Mouse (Mus musculus): ENCODE results near the gene Prdm1. TPM values are rescaled to one million over a fixed set of nuclear protein-coding genes. Genes with fewer than 3 reads are reported as not detected.

The Prdm1 gene
- polyA plus RNA-seq, 1 experiment from 2014 or later = 2.0 TPM

GRCm38 (mm10) chr10:44439732-44440131 is 88.6 kb downstream of the Prdm1 start:
- Histone ChIP-seq H3K27ac (ENCODE audit: low read depth, low read length) (no peak overlapping the region), H3K9me3 (ENCODE audit: control insufficient read depth, low read length) (no peaks in the 10 kb centered on the region), H3K4me2 (replicated peaks; ENCODE audit: low read depth, low read length) (no peak overlapping the region), H3K36me3 (ENCODE audit: control insufficient read depth, insufficient read depth, low read length) (no peaks in the 10 kb centered on the region), H3K4me3 (ENCODE audit: low read length) (no peak overlapping the region), H3K27me3 (ENCODE audit: control insufficient read depth, insufficient read depth, low read length) (no peaks in the 10 kb centered on the region), H3K9ac (ENCODE audit: low read depth, low read length) (no peak overlapping the region), H3K4me1 (ENCODE audit: control insufficient read depth, insufficient read depth, low read length) (no peaks in the 10 kb centered on the region)
- 94% methylated on average over 11 of the region's 11 CpGs for WGBS
- ATAC-seq (ENCODE audit: low FRiP score, low TSS enrichment) = no peak

GRCm38 (mm10) chr10:44437614-44438013 is 90.7 kb downstream of the Prdm1 start:
- no peaks in the 10 kb centered on the region for H3K4me1 ChIP-seq (ENCODE audit: control insufficient read depth, insufficient read depth, low read length)
- WGBS = 96% methylated on average over 1 of the region's 1 CpGs

GRCm38 (mm10) chr10:44435956-44436355 is 92.3 kb downstream of the Prdm1 start:
- H3K27ac ChIP-seq (ENCODE audit: low read depth, low read length) = no peak overlapping the region
- H3K27me3 ChIP-seq (ENCODE audit: control insufficient read depth, insufficient read depth, low read length) = no peaks in the 10 kb centered on the region
- H3K9me3 ChIP-seq (ENCODE audit: control insufficient read depth, low read length) = no peaks in the 10 kb centered on the region
- no peak overlapping the region for H3K9ac ChIP-seq (ENCODE audit: low read depth, low read length)
- H3K4me1 ChIP-seq (ENCODE audit: control insufficient read depth, insufficient read depth, low read length) = no peaks in the 10 kb centered on the region
- no peak overlapping the region for H3K4me3 ChIP-seq (ENCODE audit: low read length)
- no peak overlapping the region for H3K4me2 ChIP-seq (replicated peaks; ENCODE audit: low read depth, low read length)
- WGBS = 82% methylated on average over 4 of the region's 4 CpGs
- no peaks in the 10 kb centered on the region for H3K36me3 ChIP-seq (ENCODE audit: control insufficient read depth, insufficient read depth, low read length)
- ATAC-seq (ENCODE audit: low FRiP score, low TSS enrichment) = no peak

More at GRCm38 (mm10) chr10:44437614-44438013, 90.7 kb downstream of the Prdm1 start:
- no peaks in the 10 kb centered on the region for H3K36me3 ChIP-seq (ENCODE audit: control insufficient read depth, insufficient read depth, low read length)
- no peaks in the 10 kb centered on the region for H3K27me3 ChIP-seq (ENCODE audit: control insufficient read depth, insufficient read depth, low read length)
- H3K9me3 ChIP-seq (ENCODE audit: control insufficient read depth, low read length) = no peaks in the 10 kb centered on the region
- ATAC-seq (ENCODE audit: low FRiP score, low TSS enrichment) = no peak
- H3K27ac ChIP-seq (ENCODE audit: low read depth, low read length) = no peak overlapping the region
- H3K4me3 ChIP-seq (ENCODE audit: low read length) = no peak overlapping the region
- H3K9ac ChIP-seq (ENCODE audit: low read depth, low read length) = no peak overlapping the region
- no peak overlapping the region for H3K4me2 ChIP-seq (replicated peaks; ENCODE audit: low read depth, low read length)

- Histone ChIP-seq H3K4me3 (ENCODE audit: low read length) (no peak overlapping the region), H3K27me3 (ENCODE audit: control insufficient read depth, insufficient read depth, low read length) (no peaks in the 10 kb centered on the region), H3K27ac (ENCODE audit: low read depth, low read length) (no peak overlapping the region), H3K4me1 (ENCODE audit: control insufficient read depth, insufficient read depth, low read length) (no peaks in the 10 kb centered on the region), H3K9ac (ENCODE audit: low read depth, low read length) (no peak overlapping the region), H3K9me3 (ENCODE audit: control insufficient read depth, low read length) (no peaks in the 10 kb centered on the region), H3K36me3 (ENCODE audit: control insufficient read depth, insufficient read depth, low read length) (no peaks in the 10 kb centered on the region), H3K4me2 (replicated peaks; ENCODE audit: low read depth, low read length) (no peak overlapping the region)
- no peak for ATAC-seq (ENCODE audit: low FRiP score, low TSS enrichment)
- 63% methylated on average over 6 of the region's 6 CpGs for whole genome bisulfite sequencing
Observed at GRCm38 (mm10) chr10:44434702-44435181, 93.6 kb downstream of the Prdm1 start.

GRCm38 (mm10) chr10:44432235-44432634 is 96.1 kb downstream of the Prdm1 start:
- ATAC-seq (ENCODE audit: low FRiP score, low TSS enrichment) = no peak
- Histone ChIP-seq H3K36me3 (ENCODE audit: control insufficient read depth, insufficient read depth, low read length) (no peaks in the 10 kb centered on the region), H3K9me3 (ENCODE audit: control insufficient read depth, low read length) (no peaks in the 10 kb centered on the region), H3K27me3 (ENCODE audit: control insufficient read depth, insufficient read depth, low read length) (no peaks in the 10 kb centered on the region), H3K4me3 (ENCODE audit: low read length) (no peak overlapping the region), H3K27ac (ENCODE audit: low read depth, low read length) (no peak overlapping the region), H3K4me1 (ENCODE audit: control insufficient read depth, insufficient read depth, low read length) (no peaks in the 10 kb centered on the region), H3K4me2 (replicated peaks; ENCODE audit: low read depth, low read length) (no peak overlapping the region), H3K9ac (ENCODE audit: low read depth, low read length) (no peak overlapping the region)
- 47% methylated on average over 11 of the region's 11 CpGs for WGBS

- H3K9me3 ChIP-seq (ENCODE audit: control insufficient read depth, low read length) = no peaks in the 10 kb centered on the region
- no peaks in the 10 kb centered on the region for H3K4me1 ChIP-seq (ENCODE audit: control insufficient read depth, insufficient read depth, low read length)
- H3K4me3 ChIP-seq (ENCODE audit: low read length) = no peak overlapping the region
- H3K9ac ChIP-seq (ENCODE audit: low read depth, low read length) = no peak overlapping the region
- H3K27me3 ChIP-seq (ENCODE audit: control insufficient read depth, insufficient read depth, low read length) = no peaks in the 10 kb centered on the region
- no peaks in the 10 kb centered on the region for H3K36me3 ChIP-seq (ENCODE audit: control insufficient read depth, insufficient read depth, low read length)
- no peak overlapping the region for H3K4me2 ChIP-seq (replicated peaks; ENCODE audit: low read depth, low read length)
- ATAC-seq (ENCODE audit: low FRiP score, low TSS enrichment) = no peak
- 83% methylated on average over 4 of the region's 4 CpGs for WGBS
- H3K27ac ChIP-seq (ENCODE audit: low read depth, low read length) = no peak overlapping the region
Observed at GRCm38 (mm10) chr10:44431689-44432088, 96.6 kb downstream of the Prdm1 start.

- Histone ChIP-seq H3K4me3 (ENCODE audit: low read length) (no peak overlapping the region), H3K9me3 (ENCODE audit: control insufficient read depth, low read length) (no peaks in the 10 kb centered on the region), H3K36me3 (ENCODE audit: control insufficient read depth, insufficient read depth, low read length) (no peaks in the 10 kb centered on the region), H3K9ac (ENCODE audit: low read depth, low read length) (no peak overlapping the region), H3K27ac (ENCODE audit: low read depth, low read length) (no peak overlapping the region), H3K4me2 (replicated peaks; ENCODE audit: low read depth, low read length) (no peak overlapping the region), H3K4me1 (ENCODE audit: control insufficient read depth, insufficient read depth, low read length) (no peaks in the 10 kb centered on the region), H3K27me3 (ENCODE audit: control insufficient read depth, insufficient read depth, low read length) (no peaks in the 10 kb centered on the region)
- no peak for ATAC-seq (ENCODE audit: low FRiP score, low TSS enrichment)
- 87% methylated on average over 14 of the region's 14 CpGs for WGBS
Observed at GRCm38 (mm10) chr10:44429177-44429888, 99.0 kb downstream of the Prdm1 start.

- Histone ChIP-seq H3K4me3 (ENCODE audit: low read length) (no peak overlapping the region), H3K27ac (ENCODE audit: low read depth, low read length) (no peak overlapping the region), H3K4me2 (replicated peaks; ENCODE audit: low read depth, low read length) (no peak overlapping the region), H3K27me3 (ENCODE audit: control insufficient read depth, insufficient read depth, low read length) (no peaks in the 10 kb centered on the region), H3K4me1 (ENCODE audit: control insufficient read depth, insufficient read depth, low read length) (no peaks in the 10 kb centered on the region), H3K9ac (ENCODE audit: low read depth, low read length) (no peak overlapping the region), H3K9me3 (ENCODE audit: control insufficient read depth, low read length) (no peaks in the 10 kb centered on the region), H3K36me3 (ENCODE audit: control insufficient read depth, insufficient read depth, low read length) (no peaks in the 10 kb centered on the region)
- peak; percentile 93 for ATAC-seq (ENCODE audit: low FRiP score, low TSS enrichment)
- WGBS = 46% methylated on average over 12 of the region's 12 CpGs
Observed at GRCm38 (mm10) chr10:44427891-44428361, 100.4 kb downstream of the Prdm1 start.

GRCm38 (mm10) chr10:44427426-44427825 is 100.9 kb downstream of the Prdm1 start:
- 79% methylated on average over 11 of the region's 11 CpGs for WGBS
- Histone ChIP-seq H3K4me2 (replicated peaks; ENCODE audit: low read depth, low read length) (no peak overlapping the region), H3K4me1 (ENCODE audit: control insufficient read depth, insufficient read depth, low read length) (no peaks in the 10 kb centered on the region), H3K9ac (ENCODE audit: low read depth, low read length) (no peak overlapping the region), H3K27me3 (ENCODE audit: control insufficient read depth, insufficient read depth, low read length) (no peaks in the 10 kb centered on the region), H3K27ac (ENCODE audit: low read depth, low read length) (no peak overlapping the region), H3K4me3 (ENCODE audit: low read length) (no peak overlapping the region), H3K36me3 (ENCODE audit: control insufficient read depth, insufficient read depth, low read length) (no peaks in the 10 kb centered on the region), H3K9me3 (ENCODE audit: control insufficient read depth, low read length) (no peaks in the 10 kb centered on the region)
- ATAC-seq (ENCODE audit: low FRiP score, low TSS enrichment) = no peak

All from kidney, embryonic 14.5 days (tissue).